Mouse (Mus musculus) forebrain, postnatal 0 days (tissue): Measurements from ENCODE around the gene Mfsd2a. TPM values are rescaled to one million over a fixed set of nuclear protein-coding genes. Genes with fewer than 3 reads are reported as not detected.

Experiments used
- ATAC-seq: fragments of 200-750 bp; cut with Nextera tagmentation; 2 replicates; pipeline ENCODE4 v1.8.0; 2017; ENCODE audit warnings: mild to moderate bottlenecking, moderate library complexity
- DNase-seq: peaks from one replicate; pipeline ENCODE4 v3.0.0-alpha.2; 2015
- H3K27ac ChIP-seq: fragments of 300-500 bp; sonication (generic); 2 replicates; pipeline ENCODE4 v1.5.1; 2014; ENCODE audit warnings: low read depth, mild to moderate bottlenecking, antibody characterized with exemption, low read length, moderate library complexity, mixed read lengths
- H3K27me3 ChIP-seq: fragments of 300-500 bp; sonication (generic); 2 replicates; pipeline ENCODE4 v1.6.1; 2014; ENCODE audit warnings: mild to moderate bottlenecking, low read length, mixed read lengths; ENCODE audit not compliant: insufficient read depth
- H3K36me3 ChIP-seq: fragments of 300-500 bp; sonication (generic); 2 replicates; pipeline ENCODE4 v1.6.1; 2014; ENCODE audit warnings: mild to moderate bottlenecking, moderate library complexity; ENCODE audit not compliant: insufficient read depth
- H3K4me1 ChIP-seq: fragments of 300-500 bp; sonication (generic); 2 replicates; pipeline ENCODE4 v1.6.1; 2014; ENCODE audit warnings: antibody characterized with exemption; ENCODE audit not compliant: insufficient read depth
- H3K4me2 ChIP-seq: fragments of 300-500 bp; sonication (generic); 2 replicates; pipeline ENCODE4 v1.6.1; 2014; ENCODE audit warnings: low read depth, mild to moderate bottlenecking, moderate library complexity
- H3K4me3 ChIP-seq: fragments of 300-500 bp; sonication (generic); 2 replicates; pipeline ENCODE4 v1.5.1; 2014; ENCODE audit warnings: low read depth, low read length, mixed read lengths
- H3K9ac ChIP-seq: fragments of 300-500 bp; sonication (generic); 2 replicates; pipeline ENCODE4 v1.6.1; 2014; ENCODE audit warnings: mild to moderate bottlenecking
- H3K9me3 ChIP-seq: fragments of 300-500 bp; sonication (generic); 2 replicates; pipeline ENCODE4 v1.6.1; 2016; ENCODE audit warnings: low read length
- CTCF ChIP-seq: sonication (generic); IDR thresholded peaks from 2 replicates; pipeline ENCODE4 v1.5.1; 2016; ENCODE audit warnings: antibody characterized with exemption, control low read depth, low read depth
- WGBS: fragments of 180-500 bp; shearing (Covaris S2); extraction: QIAGEN DNeasy Blood & Tissue Kit; methylation state at CpG from one replicate; pipeline ENCODE4 v1.1.7; 2014; 5-methylcytosine and 5-hydroxymethylcytosine counted together
- polyA plus RNA-seq: library from polyadenylated mRNA; unstranded; fragments of >200 nt; fragmentation: Nextera tagmentation; extraction: Ambion mirVana; gene quantifications from 2 replicates; pipeline ENCODE4 v1.2.1, GENCODE M21; 2015
- total RNA-seq: library from RNA; depleted of rRNA; stranded (reverse); fragments of >200 nt; gene quantifications from 2 replicates; pipeline ENCODE4 v1.2.3, GENCODE M21; 2014

Mfsd2a gene
- total and polyA plus RNA-seq, 2 experiments from 2014 or later = 33.4 to 40.7 TPM

DNA sequence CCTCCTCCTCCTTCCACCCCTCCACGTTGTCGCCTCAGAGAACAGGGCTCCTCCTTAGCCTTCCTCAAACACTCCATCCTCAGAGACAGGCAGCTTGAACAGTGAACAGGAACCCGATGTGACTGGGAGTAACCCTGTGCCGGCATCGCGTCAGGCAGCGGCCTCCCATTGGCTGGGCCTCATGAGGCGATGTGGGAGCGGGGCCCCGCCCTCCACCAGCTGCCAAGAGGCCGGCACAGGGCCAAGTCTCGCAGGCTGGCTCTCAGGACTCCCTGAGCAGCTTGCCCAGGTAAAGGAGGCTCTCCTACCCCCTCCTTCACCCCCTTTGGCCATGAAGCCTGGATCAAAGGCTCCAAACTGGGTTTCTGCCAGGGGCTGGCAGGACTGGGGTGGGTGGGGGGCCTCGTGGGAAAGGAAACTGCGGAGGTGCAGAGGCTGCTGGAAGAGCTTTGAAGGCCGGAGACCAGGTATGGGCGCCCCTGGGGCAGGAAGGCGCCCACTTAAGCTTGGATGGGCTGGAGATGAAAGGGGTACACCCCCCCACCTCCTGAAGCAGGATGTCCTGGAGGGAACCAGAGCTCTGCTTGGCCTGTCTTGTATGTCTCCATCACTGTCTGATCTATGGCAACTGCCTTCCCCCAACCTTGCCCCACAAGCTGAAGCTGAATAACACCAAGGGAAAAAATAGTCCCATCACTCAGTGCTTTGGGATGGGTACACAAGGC is 5.4 kb downstream of the Mfsd2a start:
- Histone ChIP-seq H3K36me3 (no peaks in the 10 kb centered on the region; the same call in 1 of the 2 replicates), H3K27me3 (no peaks in the 10 kb centered on the region), H3K9me3 (no peaks in the 10 kb centered on the region), H3K4me3 (peak overlapping the region; percentile 21), H3K4me1 (peaks cover 20% of the 10 kb centered on the region), H3K4me2 (peak overlapping the region; percentile 37), H3K27ac (peak overlapping the region; percentile 62), H3K9ac (peak overlapping the region; percentile 37)
- DNase-seq (peak; percentile 88), ATAC-seq (peak; percentile 90)
- WGBS = 10% methylated on average over 17 of the region's 17 CpGs
- no peak for TF ChIP-seq CTCF

- ATAC-seq (peak; percentile 10; the same call in 1 of the 2 replicates), DNase-seq (no peak)
- Histone ChIP-seq H3K27ac (peak overlapping the region; percentile 62), H3K9ac (peak overlapping the region; percentile 37; the same call in 1 of the 2 replicates), H3K4me3 (0 out of 2 replicates have a peak overlapping the region, but pooled peaks have one; percentile 21), H3K27me3 (no peaks in the 10 kb centered on the region), H3K9me3 (no peaks in the 10 kb centered on the region), H3K4me2 (peak overlapping the region; percentile 37), H3K4me1 (peaks cover 18% of the 10 kb centered on the region), H3K36me3 (peaks cover 3% of the 10 kb centered on the region; the same call in 1 of the 2 replicates)
- WGBS = 56% methylated on average over 5 of the region's 5 CpGs
- TF ChIP-seq CTCF = no peak
These were observed 6.1 kb downstream of the Mfsd2a start for GRCm38 (mm10) chr4:122954680-122955411.

GRCm38 (mm10) chr4:122949096-122949495 is 11.9 kb downstream of the Mfsd2a start:
- Histone ChIP-seq H3K4me2 (no peak overlapping the region), H3K4me3 (no peak overlapping the region), H3K27ac (no peak overlapping the region), H3K36me3 (peaks cover 10% of the 10 kb centered on the region), H3K27me3 (no peaks in the 10 kb centered on the region), H3K9ac (no peak overlapping the region), H3K9me3 (no peaks in the 10 kb centered on the region), H3K4me1 (no peaks in the 10 kb centered on the region)
- TF ChIP-seq CTCF = no peak
- DNase-seq (no peak), ATAC-seq (no peak)
- WGBS = 92% methylated on average over 8 of the region's 8 CpGs

GRCm38 (mm10) chr4:122947223-122947622 is 13.8 kb downstream of the Mfsd2a start:
- TF ChIP-seq CTCF = no peak
- H3K27ac ChIP-seq = no peak overlapping the region

DNA sequence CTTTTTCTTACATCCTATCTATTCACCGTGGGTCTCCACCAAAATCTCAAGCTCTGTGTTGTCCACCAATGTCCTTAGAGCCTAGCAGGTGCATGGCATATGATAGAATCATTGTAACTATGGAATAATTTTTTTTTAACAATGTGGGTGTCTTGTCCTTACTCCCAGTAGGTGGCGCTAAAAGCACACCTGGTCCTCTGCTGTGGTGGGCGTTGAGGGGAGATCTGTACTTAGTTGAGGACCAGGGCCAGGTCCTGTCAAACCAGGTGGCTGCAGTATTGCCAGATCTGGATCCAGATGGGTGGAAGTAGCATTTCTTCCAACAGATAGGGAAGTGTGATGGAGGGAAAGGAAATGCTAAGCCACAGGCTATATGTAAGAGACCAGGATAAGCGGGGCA is 16.6 kb downstream of the Mfsd2a start:
- Histone ChIP-seq H3K4me3 (no peak overlapping the region), H3K27ac (no peak overlapping the region), H3K9me3 (no peaks in the 10 kb centered on the region), H3K4me1 (no peaks in the 10 kb centered on the region), H3K27me3 (no peaks in the 10 kb centered on the region), H3K9ac (no peak overlapping the region), H3K36me3 (peaks cover 6% of the 10 kb centered on the region), H3K4me2 (no peak overlapping the region)
- DNase-seq (peak; percentile 60), ATAC-seq (no peak)
- 29% methylated on average over 4 of the region's 4 CpGs for WGBS
- TF ChIP-seq CTCF = peak; percentile 76

More at GRCm38 (mm10) chr4:122947223-122947622, 13.8 kb downstream of the Mfsd2a start:
- Histone ChIP-seq H3K4me3 (no peak overlapping the region), H3K9me3 (no peaks in the 10 kb centered on the region), H3K27me3 (no peaks in the 10 kb centered on the region), H3K9ac (no peak overlapping the region), H3K4me2 (no peak overlapping the region), H3K36me3 (peaks cover 10% of the 10 kb centered on the region), H3K4me1 (no peaks in the 10 kb centered on the region)
- 90% methylated on average over 3 of the region's 3 CpGs for WGBS
- ATAC-seq = no peak
- DNase-seq = no peak

GRCm38 (mm10) chr4:122939048-122939796 is 21.8 kb downstream of the Mfsd2a start:
- H3K4me3 ChIP-seq = no peak overlapping the region
- H3K36me3 ChIP-seq = no peaks in the 10 kb centered on the region
- H3K9me3 ChIP-seq = no peaks in the 10 kb centered on the region
- WGBS = 84% methylated on average over 2 of the region's 2 CpGs
- DNase-seq = no peak
- no peak for ATAC-seq
- no peaks in the 10 kb centered on the region for H3K4me1 ChIP-seq
- no peaks in the 10 kb centered on the region for H3K27me3 ChIP-seq
- H3K9ac ChIP-seq = no peak overlapping the region
- H3K4me2 ChIP-seq = no peak overlapping the region
- TF ChIP-seq CTCF = no peak
- H3K27ac ChIP-seq = no peak overlapping the region

- H3K27ac ChIP-seq = no peak overlapping the region
- DNase-seq (no peak), ATAC-seq (no peak)
- H3K9me3 ChIP-seq = no peaks in the 10 kb centered on the region
- no peaks in the 10 kb centered on the region for H3K36me3 ChIP-seq
- H3K4me3 ChIP-seq = no peak overlapping the region
- H3K9ac ChIP-seq = no peak overlapping the region
- no peak for TF ChIP-seq CTCF
- WGBS = 77% methylated on average over 3 of the region's 3 CpGs
- no peaks in the 10 kb centered on the region for H3K27me3 ChIP-seq
- no peak overlapping the region for H3K4me2 ChIP-seq
- no peaks in the 10 kb centered on the region for H3K4me1 ChIP-seq
These were observed 23.5 kb downstream of the Mfsd2a start for GRCm38 (mm10) chr4:122937489-122937888.
